Mouse (Mus musculus): Measurements from ENCODE around the gene Ptges3l. TPM values are rescaled to one million over a fixed set of nuclear protein-coding genes. Genes with fewer than 3 reads are reported as not detected.

The Ptges3l gene
- polyA plus RNA-seq, 1 experiment from 2014 or later, result 0.65 TPM

- peaks cover 29% of the 10 kb centered on the region for H3K4me1 ChIP-seq (ENCODE audit: insufficient read depth)
- peak overlapping the region; percentile 74 for H3K4me3 ChIP-seq (ENCODE audit: low read depth, low read length)
- 1% methylated on average over 51 of the region's 51 CpGs for WGBS (ENCODE audit: insufficient replicate concordance)
- peak overlapping the region; percentile 92 for H3K4me2 ChIP-seq (ENCODE audit: low read depth, low read length)
- peak; percentile 62 for DNase-seq
- H3K9ac ChIP-seq (replicated peaks), result peak overlapping the region; percentile 70
- peaks cover 13% of the 10 kb centered on the region; the same call in 1 of the 2 replicates for H3K27me3 ChIP-seq (ENCODE audit: insufficient read depth, low read length)
- H3K36me3 ChIP-seq (replicated peaks; ENCODE audit: insufficient read depth, low read length), result no peaks in the 10 kb centered on the region
- TF ChIP-seq EP300 (IDR thresholded peaks at IDR 0.05; ENCODE audit: low read depth) (no peak), CTCF (IDR thresholded peaks at IDR 0.05; ENCODE audit: low read depth) (peak; percentile 41)
- H3K27ac ChIP-seq (ENCODE audit: low read depth), result peak overlapping the region; percentile 46
- ATAC-seq, result peak; percentile 26
- no peaks in the 10 kb centered on the region for H3K9me3 ChIP-seq (ENCODE audit: low read length)
Measured at GRCm38 (mm10) chr11:101465101-101465868, 40.2 kb upstream of the Ptges3l start.

- no peaks in the 10 kb centered on the region for H3K36me3 ChIP-seq (replicated peaks; ENCODE audit: insufficient read depth, low read length)
- peaks cover 31% of the 10 kb centered on the region for H3K4me1 ChIP-seq (ENCODE audit: insufficient read depth)
- H3K27me3 ChIP-seq (ENCODE audit: insufficient read depth, low read length), result peaks cover 13% of the 10 kb centered on the region; the same call in 1 of the 2 replicates
- H3K27ac ChIP-seq (ENCODE audit: low read depth), result peak within 1 kb of the TSS; percentile 46
- no peak for TF ChIP-seq CTCF (IDR thresholded peaks at IDR 0.05; ENCODE audit: low read depth)
- no peak for TF ChIP-seq EP300 (IDR thresholded peaks at IDR 0.05; ENCODE audit: low read depth)
- H3K4me2 ChIP-seq (ENCODE audit: low read depth, low read length), result peak within 1 kb of the TSS; percentile 92
- no peaks in the 10 kb centered on the region for H3K9me3 ChIP-seq (ENCODE audit: low read length)
- ATAC-seq, result no peak
- peak within 1 kb of the TSS; percentile 74 for H3K4me3 ChIP-seq (ENCODE audit: low read depth, low read length)
- 11% methylated on average over 12 of the region's 12 CpGs for WGBS (ENCODE audit: insufficient replicate concordance)
- no peak for DNase-seq
- peak within 1 kb of the TSS; percentile 70 for H3K9ac ChIP-seq (replicated peaks)
Measured at GRCm38 (mm10) chr11:101464211-101465100, 39.3 kb upstream of the Ptges3l start, which contains the start of gene Rnd2. Gene Rnd2 (plus strand): TSS chr11:101464999.

GRCm38 (mm10) chr11:101462583-101463440 is 37.7 kb upstream of the Ptges3l start:
- ATAC-seq, result no peak
- TF ChIP-seq EP300 (IDR thresholded peaks at IDR 0.05; ENCODE audit: low read depth), result no peak
- no peak for TF ChIP-seq CTCF (IDR thresholded peaks at IDR 0.05; ENCODE audit: low read depth)
- H3K4me3 ChIP-seq (ENCODE audit: low read depth, low read length), result no peak overlapping the region
- H3K9ac ChIP-seq (replicated peaks), result no peak overlapping the region
- no peak overlapping the region for H3K4me2 ChIP-seq (ENCODE audit: low read depth, low read length)
- H3K36me3 ChIP-seq (replicated peaks; ENCODE audit: insufficient read depth, low read length), result peaks cover 11% of the 10 kb centered on the region
- peaks cover 36% of the 10 kb centered on the region for H3K4me1 ChIP-seq (ENCODE audit: insufficient read depth)
- no peak overlapping the region for H3K27ac ChIP-seq (ENCODE audit: low read depth)
- 0 out of 2 replicates have a peak, but pooled peaks cover 4% of the 10 kb centered on the region for H3K27me3 ChIP-seq (ENCODE audit: insufficient read depth, low read length)
- no peaks in the 10 kb centered on the region for H3K9me3 ChIP-seq (ENCODE audit: low read length)
- 25% methylated on average over 13 of the region's 13 CpGs for WGBS (ENCODE audit: insufficient replicate concordance)
- no peak for DNase-seq

GRCm38 (mm10) chr11:101462141-101462540 is 37.0 kb upstream of the Ptges3l start:
- H3K4me1 ChIP-seq (ENCODE audit: insufficient read depth), result peaks cover 36% of the 10 kb centered on the region
- no peak overlapping the region for H3K27ac ChIP-seq (ENCODE audit: low read depth)

GRCm38 (mm10) chr11:101460321-101460720 is 35.2 kb upstream of the Ptges3l start:
- TF ChIP-seq EP300 (IDR thresholded peaks at IDR 0.05; ENCODE audit: low read depth), result no peak
- TF ChIP-seq CTCF (IDR thresholded peaks at IDR 0.05; ENCODE audit: low read depth), result no peak
- H3K4me1 ChIP-seq (ENCODE audit: insufficient read depth), result peaks cover 24% of the 10 kb centered on the region
- no peak for ATAC-seq
- no peak overlapping the region for H3K27ac ChIP-seq (ENCODE audit: low read depth)
- peaks cover 24% of the 10 kb centered on the region for H3K36me3 ChIP-seq (replicated peaks; ENCODE audit: insufficient read depth, low read length)
- H3K9ac ChIP-seq (replicated peaks), result no peak overlapping the region
- H3K4me2 ChIP-seq (ENCODE audit: low read depth, low read length), result no peak overlapping the region
- DNase-seq, result no peak
- 0 out of 2 replicates have a peak, but pooled peaks cover 4% of the 10 kb centered on the region for H3K27me3 ChIP-seq (ENCODE audit: insufficient read depth, low read length)
- H3K9me3 ChIP-seq (ENCODE audit: low read length), result no peaks in the 10 kb centered on the region
- WGBS (ENCODE audit: insufficient replicate concordance), result 87% methylated on average over 15 of the region's 15 CpGs
- H3K4me3 ChIP-seq (ENCODE audit: low read depth, low read length), result no peak overlapping the region

More at GRCm38 (mm10) chr11:101462141-101462540, 37.0 kb upstream of the Ptges3l start:
- H3K4me3 ChIP-seq (ENCODE audit: low read depth, low read length), result no peak overlapping the region
- no peak for ATAC-seq
- TF ChIP-seq CTCF (IDR thresholded peaks at IDR 0.05; ENCODE audit: low read depth) (no peak), EP300 (IDR thresholded peaks at IDR 0.05; ENCODE audit: low read depth) (no peak)
- H3K9me3 ChIP-seq (ENCODE audit: low read length), result no peaks in the 10 kb centered on the region
- no peak for DNase-seq
- 84% methylated on average over 14 of the region's 14 CpGs for WGBS (ENCODE audit: insufficient replicate concordance)
- no peak overlapping the region for H3K4me2 ChIP-seq (ENCODE audit: low read depth, low read length)
- peaks cover 18% of the 10 kb centered on the region for H3K36me3 ChIP-seq (replicated peaks; ENCODE audit: insufficient read depth, low read length)
- 0 out of 2 replicates have a peak, but pooled peaks cover 4% of the 10 kb centered on the region for H3K27me3 ChIP-seq (ENCODE audit: insufficient read depth, low read length)
- H3K9ac ChIP-seq (replicated peaks), result no peak overlapping the region
